Mouse (Mus musculus) spleen, adult 2 months (tissue): Measurements from ENCODE around the gene Xrcc6. TPM values are rescaled to one million over a fixed set of nuclear protein-coding genes. Genes with fewer than 3 reads are reported as not detected.
A peak's percentile ranks its signal among the peaks of the same experiment; 100 is the strongest.

ENCODE experiments used
- DNase-seq, 2 experiments: peaks; one replicate each; pipeline versions ENCODE4 v3.0.0 to v3.0.0-alpha.2; 2012 to 2021; ENCODE audit warnings: low spot score in 2 of 2, low read depth in 1 of 2
- H3K27ac ChIP-seq: fragments of 200-500 bp; 2 replicates; pipeline ENCODE4 v1.5.1; 2012; ENCODE audit warnings: low read length, inconsistent platforms; ENCODE audit not compliant: insufficient read depth
- H3K27me3 ChIP-seq: fragments of 200-500 bp; 2 replicates; pipeline ENCODE4 v1.6.1; 2012; ENCODE audit warnings: mild to moderate bottlenecking, moderate library complexity, low read length, inconsistent platforms; ENCODE audit not compliant: control insufficient read depth, insufficient read depth
- H3K36me3 ChIP-seq: fragments of 200-500 bp; 2 replicates; pipeline ENCODE4 v1.6.1; 2012; ENCODE audit warnings: mild to moderate bottlenecking, low read length, inconsistent platforms; ENCODE audit not compliant: control insufficient read depth, insufficient read depth
- H3K4me1 ChIP-seq: fragments of 200-500 bp; 2 replicates; pipeline ENCODE4 v1.6.1; 2011; ENCODE audit warnings: inconsistent platforms; ENCODE audit not compliant: control insufficient read depth, insufficient read depth, insufficient read length
- H3K4me3 ChIP-seq: fragments of 200-500 bp; 2 replicates; pipeline ENCODE4 v1.5.1; 2011; ENCODE audit warnings: mild to moderate bottlenecking, inconsistent platforms; ENCODE audit not compliant: insufficient read depth, insufficient read length; ENCODE audit errors: extremely low read depth
- CTCF ChIP-seq: fragments of 200-500 bp; IDR thresholded peaks from 2 replicates; pipeline ENCODE4 v1.5.1; 2011; ENCODE audit warnings: mild to moderate bottlenecking, inconsistent platforms; ENCODE audit not compliant: insufficient read depth, insufficient read length, insufficient replicate concordance; ENCODE audit errors: extremely low read depth
- POLR2A ChIP-seq: fragments of 200-500 bp; IDR thresholded peaks from 2 replicates; pipeline ENCODE4 v1.6.1; 2011; ENCODE audit warnings: low read depth, low read length, inconsistent platforms
- WGBS: fragments of 180-500 bp; shearing (Covaris S2); methylation state at CpG from one replicate; pipeline ENCODE4 v1.1.7; 2018; 5-methylcytosine and 5-hydroxymethylcytosine counted together
- polyA plus RNA-seq: library from polyadenylated mRNA; depleted of rRNA; stranded (reverse); fragments of >200 nt; gene quantifications from 2 replicates; pipeline ENCODE4 v1.2.3, GENCODE M21; 2012; rRNA removed

Gene Xrcc6
- polyA plus RNA-seq, 1 experiment: 11.8 TPM

DNA sequence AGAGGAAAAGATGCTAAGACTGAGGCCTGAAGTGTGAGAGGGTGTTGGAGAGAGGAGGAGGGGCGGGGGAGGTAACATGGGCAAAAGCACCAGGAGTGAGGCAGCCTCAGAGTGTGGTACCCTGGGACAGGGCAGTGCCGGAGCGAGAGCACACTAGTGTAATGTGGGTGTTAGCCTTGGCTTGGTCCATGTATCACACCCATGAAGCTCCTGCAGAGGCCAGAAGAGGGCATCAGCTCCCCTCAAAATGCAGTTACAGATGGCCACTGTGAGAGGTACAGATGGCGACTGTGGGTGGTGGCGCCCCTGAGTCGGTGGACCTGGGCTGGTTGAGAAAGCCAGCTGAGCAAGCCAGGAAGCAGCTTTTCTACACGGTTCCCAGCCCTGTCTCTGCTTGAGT lies 93.5 kb downstream of the Xrcc6 start:
- Histone ChIP-seq H3K4me3 (no peak overlapping the region), H3K36me3 (no peaks in the 10 kb centered on the region), H3K27me3 (no peaks in the 10 kb centered on the region), H3K4me1 (no peaks in the 10 kb centered on the region), H3K27ac (no peak overlapping the region)
- 32% methylated on average over 7 of the region's 7 CpGs for WGBS
- no peak for TF ChIP-seq POLR2A
- peak; percentile 44; the same call in 1 of the 2 replicates for TF ChIP-seq CTCF
- peak; percentile 15 to 33 for DNase-seq

DNA sequence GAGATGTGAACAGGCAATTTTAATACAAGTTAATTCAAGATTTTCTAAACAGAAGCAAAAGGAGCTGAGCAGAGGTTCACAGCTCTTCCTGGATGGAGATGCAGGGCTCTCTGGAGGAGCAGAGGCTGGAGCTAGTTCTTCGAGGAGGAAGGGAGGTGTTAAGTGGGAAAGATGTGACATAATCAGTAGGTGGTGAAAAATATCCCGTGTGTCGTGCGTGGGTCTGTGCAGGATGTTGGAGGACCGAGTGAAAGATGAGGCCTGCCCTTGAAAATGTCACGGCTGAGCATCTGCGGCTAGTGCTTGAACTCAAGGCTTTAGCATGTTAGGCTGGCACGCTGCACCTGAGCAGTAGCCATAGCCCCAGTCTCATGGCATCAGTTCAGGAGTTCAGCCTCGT lies 98.0 kb downstream of the Xrcc6 start:
- no peaks in the 10 kb centered on the region for H3K36me3 ChIP-seq
- no peak for DNase-seq
- no peak overlapping the region for H3K4me3 ChIP-seq
- no peak overlapping the region for H3K27ac ChIP-seq
- no peaks in the 10 kb centered on the region for H3K4me1 ChIP-seq
- WGBS: 92% methylated on average over 9 of the region's 9 CpGs
- TF ChIP-seq CTCF (no peak), POLR2A (no peak)
- H3K27me3 ChIP-seq: no peaks in the 10 kb centered on the region; the same call in 1 of the 2 replicates

DNA sequence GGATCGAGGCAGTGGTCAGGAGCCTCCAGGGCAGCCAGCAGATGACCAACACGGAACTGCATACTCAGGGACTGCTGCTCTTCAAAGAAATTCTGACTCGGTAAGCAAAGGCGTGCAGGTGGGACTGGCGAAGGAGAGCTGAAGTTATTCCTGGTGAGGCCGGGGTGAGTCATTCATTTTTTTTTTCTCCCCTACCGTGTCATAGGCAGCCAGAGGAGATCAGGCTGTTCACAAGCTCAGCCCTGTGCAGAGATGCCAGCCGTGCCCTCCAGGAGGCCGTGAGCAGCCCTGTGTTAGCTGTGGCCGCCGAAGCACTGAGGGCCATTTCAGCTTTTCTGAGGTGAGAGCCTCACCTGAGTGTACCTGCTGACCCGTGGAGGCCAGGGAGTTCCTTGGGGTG lies 98.5 kb downstream of the Xrcc6 start:
- no peaks in the 10 kb centered on the region; the same call in 1 of the 2 replicates for H3K27me3 ChIP-seq

DNA sequence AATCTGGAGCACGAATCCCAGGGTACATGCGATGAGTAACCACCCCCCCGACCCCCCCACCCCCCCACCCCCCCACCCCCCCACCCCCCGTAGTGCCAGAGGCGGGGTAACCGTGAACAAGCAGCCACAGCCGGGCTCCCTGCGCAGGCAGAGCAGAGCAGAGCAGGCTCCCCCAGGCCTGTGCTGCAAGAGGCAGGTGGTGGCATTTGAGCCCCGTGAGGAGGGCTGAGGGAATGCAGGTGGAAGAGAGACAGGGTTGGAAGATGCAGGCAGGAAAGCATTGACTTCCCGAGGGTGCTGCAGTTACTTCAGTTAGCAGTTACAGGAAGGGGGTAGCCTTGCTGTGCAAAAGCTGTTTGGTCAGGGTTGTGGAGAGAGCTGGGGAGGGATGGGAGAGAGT lies 99.6 kb downstream of the Xrcc6 start:
- no peaks in the 10 kb centered on the region for H3K36me3 ChIP-seq
- H3K27ac ChIP-seq: no peak overlapping the region
- no peak for DNase-seq
- H3K4me1 ChIP-seq: no peaks in the 10 kb centered on the region
- TF ChIP-seq POLR2A: no peak
- no peak for TF ChIP-seq CTCF
- H3K27me3 ChIP-seq: no peaks in the 10 kb centered on the region; the same call in 1 of the 2 replicates
- WGBS: 5% methylated on average over 10 of the region's 10 CpGs
- no peak overlapping the region for H3K4me3 ChIP-seq

More for the DNA sequence above, 98.5 kb downstream of the Xrcc6 start:
- DNase-seq: no peak
- no peaks in the 10 kb centered on the region for H3K36me3 ChIP-seq
- TF ChIP-seq POLR2A: no peak
- TF ChIP-seq CTCF: no peak
- H3K4me3 ChIP-seq: no peak overlapping the region
- no peaks in the 10 kb centered on the region for H3K4me1 ChIP-seq
- no peak overlapping the region for H3K27ac ChIP-seq
- 85% methylated on average over 12 of the region's 12 CpGs for WGBS

Other genes starting within 250 kb of the Xrcc6 start
- gene Zc3h7b, start 242.8 kb upstream of the Xrcc6 start, polyA plus RNA-seq: 18.8 and 24.9 TPM in 2 replicates
- 26.6 and 28.4 TPM in 2 replicates for gene Rangap1, start 242.3 kb upstream of the Xrcc6 start, polyA plus RNA-seq
- 21.2 and 21.9 TPM in 2 replicates for gene Tef, start 185.4 kb upstream of the Xrcc6 start, polyA plus RNA-seq
- gene Tob2, start 129.0 kb upstream of the Xrcc6 start, polyA plus RNA-seq: 24.8 and 36.6 TPM in 2 replicates
- 22.7 and 29.8 TPM in 2 replicates for gene Phf5a, start 115.9 kb upstream of the Xrcc6 start, polyA plus RNA-seq
- gene Aco2, start 115.5 kb upstream of the Xrcc6 start, polyA plus RNA-seq: 68.7 and 80.4 TPM in 2 replicates
- 8.6 and 11.1 TPM in 2 replicates for gene Polr3h, start 61.6 kb upstream of the Xrcc6 start, polyA plus RNA-seq
- gene Csdc2, start 51.1 kb upstream of the Xrcc6 start, polyA plus RNA-seq: 5.4 and 6.1 TPM in 2 replicates
- gene Pmm1, start 26.9 kb upstream of the Xrcc6 start, polyA plus RNA-seq: 18.2 and 28.1 TPM in 2 replicates
- gene 1700029P11Rik, start 7.3 kb upstream of the Xrcc6 start, polyA plus RNA-seq: not detected in 2 replicates
- gene Desi1, start 46.0 kb downstream of the Xrcc6 start, polyA plus RNA-seq: 15.4 and 18.1 TPM in 2 replicates
- gene Snu13, start 59.8 kb downstream of the Xrcc6 start, polyA plus RNA-seq: 34.5 and 37.5 TPM in 2 replicates
- not detected in 2 replicates for gene 4930407I10Rik, start 71.3 kb downstream of the Xrcc6 start, polyA plus RNA-seq
- gene Mei1, start 82.2 kb downstream of the Xrcc6 start, polyA plus RNA-seq: 0.05 TPM in 1 of 2 replicates, not detected in the other
- 16.2 and 16.7 TPM in 2 replicates for gene Ccdc134, start 140.1 kb downstream of the Xrcc6 start, polyA plus RNA-seq
- gene Srebf2, start 159.3 kb downstream of the Xrcc6 start, polyA plus RNA-seq: 204 and 317 TPM in 2 replicates
- 5.4 and 14.7 TPM in 2 replicates for gene Shisa8, start 225.0 kb downstream of the Xrcc6 start, polyA plus RNA-seq
- gene Tnfrsf13c, start 236.5 kb downstream of the Xrcc6 start, polyA plus RNA-seq: 120 and 179 TPM in 2 replicates